Mouse (Mus musculus): ENCODE data around the gene Pemt. TPM values are rescaled to one million over a fixed set of nuclear protein-coding genes. Genes with fewer than 3 reads are reported as not detected.

The Pemt gene
- total RNA-seq, 2 experiments from 2014 or later = 5.7 to 10.9 TPM

DNA sequence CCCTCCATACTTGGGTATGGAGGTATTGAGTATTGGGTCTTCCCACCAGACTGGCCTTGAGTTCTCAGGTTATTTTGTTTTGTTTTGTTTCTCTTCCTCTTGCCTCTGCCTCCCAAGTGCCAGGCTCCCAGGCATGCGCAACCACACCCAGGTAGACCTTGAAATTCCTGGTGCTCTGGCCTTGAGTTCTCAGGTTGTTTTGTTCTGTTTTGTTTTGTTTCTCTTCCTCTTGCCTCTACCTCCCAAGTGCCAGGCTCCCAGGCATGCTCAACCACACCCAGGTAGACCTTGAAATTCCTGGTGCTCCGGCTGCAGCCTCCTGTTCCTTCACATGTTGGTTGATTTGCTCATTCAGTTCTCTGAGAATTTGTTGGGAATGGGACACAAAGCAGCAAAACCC lies 13.7 kb upstream of the Pemt start:
- no peak for ATAC-seq (replicated peaks; ENCODE audit: low FRiP score, low TSS enrichment, poor library complexity, severe bottlenecking)

DNA sequence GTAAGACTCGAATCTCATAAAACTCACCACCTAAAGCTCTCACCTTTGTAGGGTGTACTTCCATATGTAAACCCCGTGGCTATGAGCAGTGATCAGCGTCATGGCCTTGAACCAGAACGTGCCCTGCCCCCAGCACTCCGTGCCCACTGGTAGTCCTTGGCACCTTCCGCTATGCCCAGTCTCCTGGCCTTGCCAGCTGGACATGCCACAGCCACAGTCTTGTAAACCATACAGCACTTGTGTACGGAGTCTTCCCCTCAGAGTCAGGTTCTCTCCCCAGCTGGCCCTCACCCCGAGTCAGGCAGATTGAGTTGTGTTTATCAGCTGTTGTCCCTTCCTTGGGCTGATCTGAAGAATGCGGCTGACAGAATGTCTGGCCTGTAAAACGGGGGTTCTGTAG lies 12.2 kb upstream of the Pemt start:
- no peak for ATAC-seq (replicated peaks; ENCODE audit: low FRiP score, low TSS enrichment, poor library complexity, severe bottlenecking)

DNA sequence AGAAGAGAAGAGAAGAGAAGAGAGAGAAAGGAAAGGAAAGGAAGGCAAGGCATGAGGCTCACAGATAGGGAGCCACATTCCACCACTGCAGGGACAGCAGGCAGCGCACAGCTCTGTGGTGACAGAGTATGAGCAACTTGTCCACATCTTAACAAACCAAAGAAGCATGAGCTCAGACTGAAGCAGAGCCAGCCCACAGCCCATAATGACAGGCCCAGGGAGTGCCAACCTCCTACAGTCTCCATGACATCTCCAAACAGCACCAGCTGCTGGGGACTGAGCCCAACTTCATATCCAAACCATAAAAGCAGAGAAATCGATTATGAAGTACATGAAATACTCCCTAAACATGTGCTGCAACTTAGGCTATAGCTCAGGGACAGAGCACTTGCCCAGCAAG lies 11.7 kb upstream of the Pemt start:
- ATAC-seq (replicated peaks; ENCODE audit: low FRiP score, low TSS enrichment, poor library complexity, severe bottlenecking) = no peak

DNA sequence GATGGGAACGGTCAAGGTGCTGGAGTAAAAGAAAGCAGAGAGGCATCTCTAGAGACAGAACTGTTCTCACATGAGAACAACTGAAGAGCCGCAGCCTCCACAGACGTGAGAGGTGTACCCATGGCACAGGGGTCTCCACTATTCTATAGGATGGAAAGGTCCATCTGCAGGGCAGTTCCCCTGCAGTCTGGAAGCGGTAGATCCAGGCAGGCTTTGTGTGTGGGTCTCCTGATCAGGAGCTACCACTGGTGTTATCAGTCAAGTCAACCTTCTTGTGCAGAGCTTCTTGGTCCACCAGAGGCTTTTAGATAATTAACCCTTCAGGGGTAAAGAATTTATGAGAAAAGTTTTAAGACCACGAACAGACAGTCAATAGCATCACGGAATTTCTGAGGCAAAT lies 10.2 kb upstream of the Pemt start:
- ATAC-seq (replicated peaks; ENCODE audit: low FRiP score, low TSS enrichment, poor library complexity, severe bottlenecking) = no peak

DNA sequence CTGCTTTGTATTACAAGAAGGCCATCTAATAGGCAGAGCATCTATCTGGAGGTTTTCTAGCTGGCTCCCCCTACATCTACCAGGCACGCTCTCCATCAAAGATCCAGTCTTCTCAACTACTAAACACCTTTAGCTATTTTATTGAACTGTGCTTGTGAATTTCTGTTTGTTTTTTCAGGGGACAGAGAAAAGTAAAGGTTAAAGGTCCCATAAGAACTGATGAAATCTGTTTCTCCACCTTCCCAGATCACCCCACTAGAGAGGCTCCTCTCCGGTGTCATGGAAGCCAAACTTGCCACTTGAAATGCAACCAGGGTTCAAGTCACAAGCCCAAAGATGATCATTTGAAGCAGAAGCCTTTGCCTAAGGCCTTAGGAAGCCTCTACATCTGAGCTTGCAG lies 2.6 kb upstream of the Pemt start:
- ATAC-seq (replicated peaks; ENCODE audit: low FRiP score, low TSS enrichment, poor library complexity, severe bottlenecking) = no peak

DNA sequence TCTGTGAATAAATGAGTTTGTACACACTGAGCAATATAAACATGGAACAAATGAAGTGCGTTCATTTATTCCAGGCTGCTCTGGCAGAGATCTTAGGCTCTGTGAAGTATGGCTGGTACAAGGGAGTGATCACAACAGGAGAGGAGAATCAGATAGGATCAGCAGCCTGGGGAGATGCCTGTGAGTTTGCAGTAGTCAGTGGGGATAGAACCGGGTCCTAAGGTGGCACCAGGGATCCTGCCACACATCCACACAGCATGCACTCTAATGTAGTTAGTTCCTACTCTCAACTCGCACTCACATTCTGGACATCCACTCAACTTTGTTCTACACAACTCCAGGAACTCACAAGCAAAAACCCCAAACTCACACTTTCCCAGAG lies 622 bp downstream of the Pemt start:
- peak; percentile 25; the same call in 1 of the 2 replicates for ATAC-seq (replicated peaks; ENCODE audit: low FRiP score, low TSS enrichment, poor library complexity, severe bottlenecking)

DNA sequence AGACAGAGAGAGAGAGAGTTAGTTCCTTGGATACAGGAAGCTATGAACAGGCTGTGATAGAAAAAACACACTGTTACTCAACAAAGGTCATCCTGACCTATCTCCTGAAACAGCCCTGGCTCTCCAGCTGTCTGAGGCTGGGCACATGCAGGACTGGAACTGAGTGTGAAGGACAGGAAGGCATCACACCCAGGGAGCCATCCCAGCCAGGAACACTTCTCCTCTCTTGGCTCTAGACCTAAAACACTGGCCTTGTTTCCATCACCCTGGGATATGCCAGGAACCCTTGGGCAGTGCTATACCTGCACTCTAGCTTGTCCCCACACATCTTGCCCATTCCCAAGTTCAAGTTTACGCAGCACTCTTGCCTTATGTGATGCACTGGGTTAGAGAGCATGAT lies 1.5 kb downstream of the Pemt start:
- no peak for ATAC-seq (replicated peaks; ENCODE audit: low FRiP score, low TSS enrichment, poor library complexity, severe bottlenecking)

DNA sequence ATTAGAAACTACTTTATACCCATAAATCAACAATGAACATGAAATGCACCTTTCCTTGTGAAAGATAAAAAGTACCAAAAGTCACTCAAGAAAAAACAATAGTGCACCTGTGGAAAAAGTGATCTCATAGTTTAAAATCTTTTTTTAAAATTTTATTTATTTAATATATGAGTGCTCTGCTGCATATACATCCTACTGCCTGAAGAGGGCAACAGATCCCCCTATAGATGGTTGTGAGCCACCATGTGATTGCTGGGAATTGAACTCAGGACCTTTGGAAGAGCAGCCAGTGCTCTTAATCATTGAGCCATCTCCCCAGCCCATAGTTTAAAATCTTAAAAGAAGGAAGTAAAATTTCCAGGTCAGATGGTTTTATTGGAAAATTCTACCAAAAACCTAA lies 4.0 kb downstream of the Pemt start:
- ATAC-seq (replicated peaks; ENCODE audit: low FRiP score, low TSS enrichment, poor library complexity, severe bottlenecking) = no peak

DNA sequence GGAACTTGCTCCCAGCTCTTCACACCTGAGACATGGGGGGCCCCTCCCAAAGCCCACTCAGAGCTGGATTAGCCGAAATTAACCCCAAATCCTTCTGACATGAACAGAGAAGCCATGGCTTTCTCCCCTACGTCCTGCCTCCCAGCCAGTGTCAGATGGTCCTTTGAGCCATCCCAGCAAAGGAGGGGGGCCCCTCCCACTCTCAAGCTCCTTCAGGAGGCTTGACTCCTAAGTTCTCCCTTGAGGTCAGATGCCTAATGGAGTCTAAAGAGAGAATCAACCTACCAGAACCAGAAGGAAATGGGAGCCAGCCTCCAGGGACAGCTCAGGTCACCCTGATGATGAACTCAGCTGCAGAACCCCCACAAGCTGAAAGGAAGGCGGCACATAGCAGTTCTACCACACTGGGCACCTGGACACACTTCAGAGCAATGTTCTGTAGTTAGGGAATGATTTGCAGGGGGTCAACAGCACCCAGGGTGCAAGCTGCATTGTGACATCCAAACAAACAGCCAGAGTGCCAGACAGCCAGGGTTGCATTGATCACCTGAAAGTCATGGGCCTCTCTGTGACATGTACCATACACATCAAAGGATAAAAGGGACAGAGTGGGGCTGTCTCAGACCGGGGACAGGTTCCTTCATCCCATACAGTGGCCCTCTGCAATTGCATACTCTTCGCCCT lies 9.6 kb downstream of the Pemt start:
- ATAC-seq (replicated peaks; ENCODE audit: low FRiP score, low TSS enrichment, poor library complexity, severe bottlenecking) = no peak

DNA sequence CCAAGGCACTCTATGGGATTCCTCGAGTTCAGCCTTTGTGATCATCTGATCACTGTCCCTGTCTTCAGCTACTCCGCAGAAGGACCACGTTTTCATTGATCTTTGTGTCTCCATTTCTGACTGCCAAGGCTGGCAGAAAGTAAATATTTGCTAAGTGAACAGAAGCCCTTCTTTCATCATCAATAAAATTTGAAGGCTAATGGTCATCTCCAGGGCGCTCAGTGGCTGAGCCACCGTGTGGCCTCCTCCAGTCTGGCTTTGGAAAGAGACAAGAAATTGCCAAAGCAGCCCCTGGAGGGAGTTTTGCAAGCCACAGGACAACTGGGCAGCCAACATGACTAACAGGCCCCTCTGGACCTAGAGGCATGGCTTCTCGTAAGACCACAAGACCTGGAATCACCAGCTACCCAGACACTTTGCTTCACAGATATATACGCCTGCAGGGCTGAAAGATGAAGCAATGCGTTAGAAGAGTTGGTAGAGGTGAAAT lies 11.3 kb downstream of the Pemt start:
- ATAC-seq (replicated peaks; ENCODE audit: low FRiP score, low TSS enrichment, poor library complexity, severe bottlenecking) = no peak

DNA sequence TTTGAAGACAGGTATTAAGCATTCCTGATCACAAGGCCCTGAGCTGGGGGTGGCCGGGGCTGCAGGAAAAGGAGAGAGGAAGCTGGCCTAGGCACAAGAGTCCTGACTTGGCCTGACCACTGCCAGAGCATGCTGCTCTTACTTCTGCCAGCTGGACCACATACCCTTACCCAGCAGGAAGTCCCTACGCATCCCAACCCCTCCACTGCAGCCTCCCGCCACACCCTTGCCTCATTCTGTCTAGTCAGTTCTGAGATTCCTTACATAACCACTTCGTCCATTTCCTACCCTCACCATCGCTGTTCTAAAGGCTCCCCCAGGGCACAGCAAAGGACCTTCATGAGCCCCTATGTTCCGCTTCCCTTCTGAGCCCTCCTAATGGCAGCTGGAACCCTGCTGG lies 12.0 kb downstream of the Pemt start:
- no peak for ATAC-seq (replicated peaks; ENCODE audit: low FRiP score, low TSS enrichment, poor library complexity, severe bottlenecking)

DNA sequence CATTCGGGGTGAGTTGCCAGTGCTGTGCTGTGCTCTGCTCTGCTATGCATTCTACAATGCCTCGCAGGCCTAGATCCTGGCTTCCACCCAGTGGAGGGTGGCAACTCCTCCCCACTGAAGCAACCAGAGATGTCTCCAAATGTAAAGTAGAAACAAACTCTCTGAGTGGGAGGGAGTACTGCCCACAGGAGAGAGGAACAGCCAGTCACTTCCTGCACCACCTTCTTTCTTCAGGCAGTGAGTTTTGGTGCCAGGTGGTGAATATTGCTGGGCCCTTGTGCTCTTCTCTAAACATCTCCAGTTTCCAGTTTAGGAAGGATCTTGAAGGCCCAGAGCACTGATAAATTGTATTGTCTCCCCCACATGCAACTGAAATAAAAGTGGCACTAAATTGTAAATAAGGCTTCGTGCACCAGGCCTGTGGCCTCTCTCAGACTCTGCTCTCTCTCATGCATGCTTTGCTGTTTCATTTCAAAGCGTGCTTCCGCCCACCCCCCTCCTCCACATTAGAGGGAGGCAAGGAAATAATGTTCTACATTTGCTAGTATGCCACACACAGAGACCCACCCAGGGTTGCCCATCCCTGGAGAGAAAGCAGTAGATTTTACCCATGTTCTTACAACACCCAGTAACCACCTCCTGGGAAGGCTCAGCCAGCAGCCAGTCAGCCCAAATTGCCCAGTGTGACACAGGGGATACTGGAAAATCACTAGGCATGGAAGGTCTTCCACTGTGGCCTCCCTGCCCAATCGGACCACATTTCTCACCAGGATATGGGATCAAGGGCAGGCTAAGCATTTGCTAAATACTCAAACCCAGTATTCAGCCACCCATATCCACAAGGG lies 13.5 kb downstream of the Pemt start:
- no peak for ATAC-seq (replicated peaks; ENCODE audit: low FRiP score, low TSS enrichment, poor library complexity, severe bottlenecking)

DNA sequence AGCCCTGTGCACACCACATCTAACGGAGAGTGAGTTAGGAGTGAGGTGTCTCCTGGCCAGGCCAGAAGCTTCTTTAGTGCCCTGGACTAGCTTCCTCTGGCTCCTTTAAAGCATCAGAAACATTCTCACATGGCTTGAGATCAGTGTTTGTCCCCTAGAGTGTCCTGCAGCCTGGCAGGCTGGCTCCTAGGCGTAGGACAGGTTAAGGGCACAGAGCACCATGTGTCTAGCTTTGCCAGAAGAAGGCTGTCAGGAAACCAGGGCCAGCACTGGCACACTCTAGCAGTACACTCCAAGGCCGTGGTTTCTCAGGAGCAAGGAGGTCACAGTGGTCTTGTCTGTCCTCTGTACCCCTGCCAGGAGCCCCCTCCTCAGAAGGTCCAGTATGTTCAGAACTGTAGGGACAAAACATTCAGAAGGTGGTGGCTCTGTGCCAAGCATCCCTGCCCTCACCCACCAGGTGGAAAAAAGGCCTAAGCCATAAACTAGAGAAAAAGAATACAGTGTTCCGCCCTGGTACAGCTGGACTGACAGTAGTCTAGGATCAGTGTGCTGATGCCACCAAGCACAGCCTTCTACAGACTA lies 15.4 kb downstream of the Pemt start:
- no peak for ATAC-seq (replicated peaks; ENCODE audit: low FRiP score, low TSS enrichment, poor library complexity, severe bottlenecking)

DNA sequence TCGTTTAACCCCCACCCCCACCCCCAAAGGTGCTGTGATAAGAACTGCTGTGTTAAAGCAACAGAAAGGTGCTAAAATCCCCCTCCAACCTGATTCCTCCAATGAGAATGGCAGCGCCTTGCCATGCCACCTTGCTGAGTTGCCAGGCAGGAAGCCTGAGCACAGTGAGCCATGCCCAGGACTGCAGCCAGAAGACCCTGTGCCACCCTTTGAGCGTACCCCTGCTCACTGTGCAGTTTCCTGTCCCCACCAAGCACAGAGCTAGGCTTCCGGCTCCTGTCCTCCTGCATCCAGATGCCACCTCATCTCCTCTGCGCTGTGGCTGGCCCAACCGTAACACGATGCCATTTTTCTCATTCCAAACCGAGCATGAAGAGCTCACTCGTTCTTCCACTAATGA lies 16.3 kb downstream of the Pemt start:
- ATAC-seq (replicated peaks; ENCODE audit: low FRiP score, low TSS enrichment, poor library complexity, severe bottlenecking) = no peak

DNA sequence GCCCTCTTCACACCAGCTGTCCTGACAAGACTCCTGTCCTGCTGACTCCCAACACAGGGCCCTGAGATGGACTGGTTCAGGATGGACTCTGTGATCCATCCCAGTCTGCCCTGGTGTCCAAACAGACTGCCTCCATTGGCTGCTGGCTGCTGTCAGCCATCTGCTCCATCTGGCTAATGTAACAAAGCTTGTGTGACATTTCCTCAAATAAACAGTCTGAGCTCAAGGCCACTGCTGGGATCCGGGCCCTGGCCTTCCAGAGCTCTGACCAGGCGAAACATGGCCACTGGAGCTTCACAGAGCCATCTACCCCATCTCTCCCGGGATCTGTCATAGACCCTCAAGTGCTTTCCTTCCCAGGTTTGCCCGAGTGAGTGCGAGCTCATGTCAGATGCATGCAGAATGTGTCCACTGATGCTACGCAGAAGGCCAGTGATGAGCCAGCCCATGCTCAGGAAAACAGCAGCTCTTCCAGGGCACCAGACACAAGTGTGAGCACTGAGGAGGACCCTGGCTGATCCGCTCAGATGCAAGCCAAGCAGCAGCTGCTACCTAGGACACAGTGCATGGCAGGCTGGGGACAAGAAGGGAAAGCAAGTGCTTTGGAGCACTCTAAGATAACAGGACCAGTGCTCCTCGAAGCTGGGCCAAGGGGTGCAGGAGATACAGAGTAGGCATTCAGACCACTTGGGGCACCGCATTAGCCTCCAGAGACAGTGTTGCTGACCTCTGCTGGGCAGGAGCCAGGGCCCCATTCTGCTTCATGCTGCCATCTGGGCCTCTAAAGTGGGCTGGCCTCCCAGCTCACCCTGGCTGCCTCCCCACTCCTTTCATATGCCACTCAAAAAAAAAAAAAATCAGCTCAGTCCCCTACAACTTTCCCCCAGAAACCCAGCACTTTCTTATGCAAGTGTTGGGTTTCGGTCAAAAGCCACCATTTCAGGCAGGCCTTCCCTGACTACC lies 18.1 kb downstream of the Pemt start:
- no peak for ATAC-seq (replicated peaks; ENCODE audit: low FRiP score, low TSS enrichment, poor library complexity, severe bottlenecking)

DNA sequence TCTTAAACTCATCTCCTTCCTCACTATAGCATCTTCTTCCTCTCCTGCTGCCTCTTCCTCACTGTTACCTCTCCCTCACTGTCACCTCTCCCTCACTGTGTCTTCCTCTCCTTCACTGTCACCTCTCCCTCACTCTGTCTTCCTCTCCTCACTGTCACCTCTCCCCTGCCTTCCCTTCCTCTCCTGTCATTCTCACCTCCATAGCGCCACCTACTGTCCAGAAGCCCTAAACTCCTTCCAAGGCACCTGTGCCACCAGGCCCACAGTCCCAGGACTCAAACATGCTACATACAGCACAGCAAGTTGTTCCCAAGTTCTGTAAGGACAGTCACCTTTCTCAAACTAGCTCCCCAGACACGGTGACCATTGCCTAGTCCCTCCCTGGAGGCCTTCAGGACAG lies 19.0 kb downstream of the Pemt start:
- ATAC-seq (replicated peaks; ENCODE audit: low FRiP score, low TSS enrichment, poor library complexity, severe bottlenecking) = peak; percentile 87

DNA sequence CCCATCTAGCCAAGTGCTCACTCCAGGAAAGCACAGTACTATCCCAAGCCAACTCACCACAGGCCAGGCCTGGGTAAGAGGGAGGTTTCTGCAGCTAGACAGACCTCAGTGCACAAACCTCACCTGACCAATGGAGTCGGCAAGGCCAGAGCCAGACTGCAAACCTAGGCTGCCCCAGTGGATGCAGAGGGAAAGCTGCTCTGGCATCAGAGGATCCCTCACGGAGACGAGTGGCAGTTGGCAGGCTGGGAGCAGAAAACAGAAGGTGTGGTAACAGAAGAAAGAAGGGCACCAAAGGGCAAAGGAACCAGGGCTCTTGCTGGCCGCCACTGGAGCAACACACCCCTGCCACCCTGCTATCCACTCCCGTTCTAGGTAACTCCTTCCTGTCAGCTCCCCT lies 20.1 kb downstream of the Pemt start:
- no peak for ATAC-seq (replicated peaks; ENCODE audit: low FRiP score, low TSS enrichment, poor library complexity, severe bottlenecking)

DNA sequence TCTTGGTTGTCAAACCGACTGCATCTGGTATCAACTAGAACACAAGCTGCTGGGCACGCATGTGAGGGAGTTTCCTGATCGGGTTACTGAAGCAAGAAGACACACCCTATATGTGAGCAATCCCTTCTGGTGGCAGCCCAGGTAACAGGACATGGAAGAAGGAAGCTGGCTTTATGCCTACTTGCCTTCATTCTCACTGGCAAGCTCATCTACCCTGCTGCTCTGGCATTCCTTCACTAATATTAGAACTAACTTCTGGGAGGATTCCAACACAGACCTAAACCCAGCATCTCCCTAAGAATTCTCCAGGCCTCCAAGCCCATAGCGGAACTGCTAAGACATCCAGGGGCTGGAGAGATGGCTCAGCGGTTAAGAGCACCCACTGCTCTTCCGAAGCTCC lies 25.1 kb downstream of the Pemt start:
- no peak for ATAC-seq (replicated peaks; ENCODE audit: low FRiP score, low TSS enrichment, poor library complexity, severe bottlenecking)

DNA sequence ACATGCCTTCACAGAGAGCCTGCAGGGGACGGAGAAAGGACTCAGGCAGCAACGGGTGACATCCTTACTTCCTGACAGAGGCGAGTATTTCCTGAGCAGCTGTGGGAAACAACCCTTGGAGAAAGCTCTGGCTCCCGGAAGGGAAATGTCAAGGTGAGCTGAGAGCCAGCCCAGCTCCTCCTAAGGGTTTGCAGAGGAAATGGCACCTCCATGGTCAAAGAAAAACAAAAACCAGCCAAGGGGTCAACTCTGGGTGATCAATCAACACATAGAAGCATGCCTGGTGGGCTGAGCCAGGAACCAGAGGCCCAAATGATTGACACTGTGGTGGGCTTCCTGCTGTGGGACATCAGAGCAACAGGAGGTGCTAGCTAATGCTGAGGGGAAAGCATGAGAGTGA lies 29.6 kb downstream of the Pemt start:
- ATAC-seq (replicated peaks; ENCODE audit: low FRiP score, low TSS enrichment, poor library complexity, severe bottlenecking) = no peak

DNA sequence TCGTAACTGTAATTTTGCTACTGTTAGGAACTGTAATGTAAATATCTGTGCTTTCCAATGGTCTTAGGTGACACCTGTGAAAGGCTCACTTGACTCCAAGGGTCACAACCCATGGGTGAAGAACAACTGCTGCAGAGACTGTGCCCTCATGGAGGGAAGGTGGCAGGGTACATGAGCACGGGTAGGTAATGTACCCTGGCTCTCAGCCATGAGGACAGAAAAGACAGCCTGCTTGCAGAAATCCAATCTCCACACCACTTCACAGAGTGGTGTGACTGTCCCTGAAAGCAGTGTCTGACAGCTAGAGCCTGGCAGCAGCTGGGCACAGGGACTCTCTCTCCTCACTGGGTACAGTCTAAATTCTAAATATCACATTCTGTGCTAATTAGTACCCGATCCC lies 34.8 kb downstream of the Pemt start:
- no peak for ATAC-seq (replicated peaks; ENCODE audit: low FRiP score, low TSS enrichment, poor library complexity, severe bottlenecking)
